Mouse (Mus musculus): Measurements from ENCODE around the gene Ndufa8. TPM values are rescaled to one million over a fixed set of nuclear protein-coding genes. Genes with fewer than 3 reads are reported as not detected.
A peak's percentile ranks its signal among the peaks of the same experiment; 100 is the strongest.

Gene Ndufa8
- total and polyA plus RNA-seq, 3 experiments, result 186 to 357 TPM; not detected in 1

DNA sequence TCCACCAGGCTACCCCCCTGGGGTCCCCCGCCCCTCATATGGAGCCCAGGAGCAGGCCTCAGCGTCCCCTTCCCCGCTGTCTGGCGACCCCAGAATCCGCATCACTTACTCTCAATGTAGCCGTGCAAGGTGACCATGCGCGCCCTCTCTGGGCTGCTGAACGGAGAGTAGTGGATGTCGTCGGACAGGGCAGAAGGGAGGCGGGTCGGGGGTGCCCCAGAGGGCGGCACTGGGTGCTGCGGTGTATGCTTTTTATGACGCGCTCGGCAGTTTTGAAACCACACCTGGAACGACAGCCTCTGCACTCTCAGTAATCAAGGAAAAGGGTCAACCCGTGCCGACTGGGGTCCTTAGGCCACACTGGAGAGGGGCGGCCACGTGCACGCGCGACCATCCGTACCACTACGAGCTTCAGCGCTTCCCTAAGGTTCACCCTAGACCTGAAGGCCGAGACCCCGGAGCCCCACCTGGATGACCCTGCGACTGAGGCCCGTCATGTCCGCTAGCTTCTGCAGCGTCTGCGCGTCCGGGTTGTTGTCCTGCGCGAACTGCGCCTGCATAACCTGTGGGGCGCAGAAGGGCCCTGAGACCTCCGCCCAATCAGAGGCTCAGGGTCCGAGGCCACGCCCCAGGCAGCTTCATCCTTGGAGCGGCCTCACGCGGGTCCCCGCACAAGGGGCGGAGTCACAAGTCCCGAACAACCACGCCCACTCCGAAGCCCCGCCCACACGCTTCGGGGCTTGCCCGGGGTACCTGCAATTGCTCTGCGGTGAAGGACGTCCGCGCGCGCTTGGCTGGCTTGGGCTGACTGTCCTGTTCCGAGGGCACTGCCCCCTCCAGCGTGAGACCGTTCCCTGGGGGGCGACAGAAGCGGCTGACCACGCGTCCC, 41.9 kb upstream of the Ndufa8 start:
- Histone ChIP-seq H3K9me3 (replicated peaks; ENCODE audit: insufficient read depth, low read length) (no peaks in the 10 kb centered on the region), H3K4me1 (ENCODE audit: control insufficient read depth in 1 of 2, insufficient read depth in 2 of 2, low read length in 2 of 2) (peaks cover 12 to 25% of the 10 kb centered on the region in 2 experiments), H3K36me3 (ENCODE audit: control insufficient read depth in 1 of 2, insufficient read depth in 2 of 2, low read length in 2 of 2) (peaks cover 0 to 12% of the 10 kb centered on the region in 2 experiments; a peak in 2 of 4 replicates), H3K27me3 (ENCODE audit: control insufficient read depth in 1 of 2, insufficient read depth in 2 of 2, low read length in 2 of 2) (peaks cover 0 to under 1% of the 10 kb centered on the region in 2 experiments; a peak in 1 of 4 replicates), H3K9ac (ENCODE audit: control insufficient read depth, low read depth, low read length, poor library complexity, severe bottlenecking) (peak overlapping the region; percentile 49), H3K79me2 (ENCODE audit: control insufficient read depth, insufficient read depth, low read length, poor library complexity) (no peaks in the 10 kb centered on the region), H3K27ac (ENCODE audit: control insufficient read depth, low read depth, low read length) (no peak overlapping the region), H3K4me3 (ENCODE audit: control insufficient read depth in 1 of 2, insufficient read depth in 1 of 2, low read depth in 2 of 2, low read length in 2 of 2) (peak overlapping the region; percentile 61 to 78)
- DNase-seq (ENCODE audit: low read depth, low spot score), result peak; percentile 96
- TF ChIP-seq SIN3A (IDR thresholded peaks at IDR 0.05; ENCODE audit: low read length) (peak; percentile 63; the same call in 1 of the 2 replicates), UBTF (IDR thresholded peaks at IDR 0.05; ENCODE audit: borderline replicate concordance, insufficient read depth, low read depth, low read length) (no peak), GATA1 (IDR thresholded peaks at IDR 0.05; ENCODE audit: low read depth, low read length) (no peak), E2F4 (IDR thresholded peaks at IDR 0.05; ENCODE audit: borderline replicate concordance, low read depth, low read length) (no peak), JUND (IDR thresholded peaks at IDR 0.05; ENCODE audit: low read depth, low read length) (no peak), RAD21 (IDR thresholded peaks at IDR 0.05; ENCODE audit: low read depth, low read length) (no peak), HCFC1 (IDR thresholded peaks at IDR 0.05; ENCODE audit: low read depth, low read length) (peak; percentile 55; the same call in 1 of the 2 replicates), USF2 (IDR thresholded peaks at IDR 0.05; ENCODE audit: borderline replicate concordance in 1 of 2, insufficient read depth in 1 of 2, low read depth in 1 of 2, low read length in 2 of 2) (no peak), MAX (IDR thresholded peaks at IDR 0.05; ENCODE audit: low read length) (peak; percentile 64; the same call in 1 of the 2 replicates), ZNF384 (IDR thresholded peaks at IDR 0.05; ENCODE audit: low read depth, low read length) (no peak), MYC (IDR thresholded peaks at IDR 0.05; ENCODE audit: low read depth, low read length) (peak; percentile 53; the same call in 1 of the 2 replicates), MXI1 (IDR thresholded peaks at IDR 0.05; ENCODE audit: low read depth, low read length) (peak; percentile 67), NRF1 (IDR thresholded peaks at IDR 0.05; ENCODE audit: insufficient read depth, low read depth, low read length, poor library complexity, severe bottlenecking) (peak; percentile 74), POLR2A (IDR thresholded peaks at IDR 0.05; ENCODE audit: control insufficient read depth in 1 of 2, insufficient read depth in 1 of 2, low read depth in 1 of 2, low read length in 2 of 2, poor library complexity in 1 of 2) (peak; percentile 45 to 80; a peak in 3 of 4 replicates), ETS1 (IDR thresholded peaks at IDR 0.05; ENCODE audit: low read depth, low read length) (no peak), MYB (IDR thresholded peaks at IDR 0.05; ENCODE audit: low read depth, low read length) (no peak), TCF12 (IDR thresholded peaks at IDR 0.05; ENCODE audit: low read depth, low read length) (peak; percentile 13; the same call in 1 of the 2 replicates), MEF2A (IDR thresholded peaks at IDR 0.05; ENCODE audit: extremely low read depth, insufficient replicate concordance, low read depth, low read length, poor library complexity, severe bottlenecking) (no peak), ZKSCAN1 (IDR thresholded peaks at IDR 0.05; ENCODE audit: low read depth, low read length) (no peak), KAT2A (conservative IDR thresholded peaks at IDR 0.05; ENCODE audit: low read depth, low read length) (no peak), ELF1 (IDR thresholded peaks at IDR 0.05; ENCODE audit: low read depth, low read length) (no peak), EP300 (IDR thresholded peaks at IDR 0.05; ENCODE audit: low read depth in 1 of 2, low read length in 2 of 2) (no peak), NELFE (IDR thresholded peaks at IDR 0.05; ENCODE audit: low read depth, low read length) (peak; percentile 64), GABPA (IDR thresholded peaks at IDR 0.05; ENCODE audit: low read depth, low read length) (no peak), MAZ (IDR thresholded peaks at IDR 0.05; ENCODE audit: low read depth, low read length) (no peak), BHLHE40 (IDR thresholded peaks at IDR 0.05; ENCODE audit: borderline replicate concordance, low read depth, low read length) (no peak), SMC3 (IDR thresholded peaks at IDR 0.05; ENCODE audit: low read depth, low read length) (no peak), POLR2AphosphoS5 (IDR thresholded peaks at IDR 0.05; ENCODE audit: borderline replicate concordance, low read depth, low read length) (no peak), ZMIZ1 (IDR thresholded peaks at IDR 0.05; ENCODE audit: low read depth, low read length) (0 out of 2 replicates have a peak, but pooled peaks have one; percentile 63), RCOR1 (IDR thresholded peaks at IDR 0.05; ENCODE audit: low read depth, low read length) (no peak), CHD2 (IDR thresholded peaks at IDR 0.05; ENCODE audit: low read length) (no peak), TBP (IDR thresholded peaks at IDR 0.05; ENCODE audit: low read depth, low read length) (0 out of 2 replicates have a peak, but pooled peaks have one; percentile 32), ZC3H11A (IDR thresholded peaks at IDR 0.05; ENCODE audit: low read depth, low read length) (no peak), CTCF (IDR thresholded peaks at IDR 0.05 in 2 of 3, conservative IDR thresholded peaks at IDR 0.05 in 1 of 3; ENCODE audit: control insufficient read depth in 1 of 3, insufficient read depth in 1 of 3, low read depth in 2 of 3, low read length in 3 of 3, poor library complexity in 1 of 3, severe bottlenecking in 1 of 3) (no peak), POLR2AphosphoS2 (IDR thresholded peaks at IDR 0.05; ENCODE audit: low read length) (0 out of 2 replicates have a peak, but pooled peaks have one; percentile 28)
